ENCODE assay signal across 18 mouse cellular contexts in the genomic region with DNA sequence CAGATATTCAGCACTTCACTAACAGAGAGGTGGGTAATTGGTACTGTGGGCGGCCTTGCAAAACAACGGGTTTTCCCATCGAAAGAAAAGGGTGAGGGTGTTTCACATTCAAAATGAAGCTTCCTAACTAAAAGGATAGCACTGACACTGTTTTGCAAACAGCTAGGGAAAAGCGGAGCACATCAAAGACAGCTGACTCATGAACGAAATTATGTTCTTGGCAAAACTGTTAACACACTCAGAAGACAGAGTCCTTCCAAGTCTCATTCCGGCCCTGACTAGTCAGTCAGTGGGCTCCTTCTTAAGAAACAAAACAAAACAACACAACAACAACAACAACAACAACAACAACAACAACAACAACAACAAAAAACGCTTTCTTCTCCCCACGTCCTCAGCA. TPM values are rescaled to one million over a fixed set of nuclear protein-coding genes. Genes with fewer than 3 reads are reported as not detected.
DNase-seq lines count a peak whose midpoint lies in the region; TF ChIP-seq lines count a peak whose summit lies in the region.
"Had no signal": no experiment of that assay in that cellular context is flagged by ENCODE, and none has a peak within 500 bp of the region (broad histone marks: within the 10 kb centered on the region; RNA-seq: fewer than 3 reads in every experiment).

No protein-coding gene starts in this region.

- no peaks in the 10 kb centered on the region for H3K27me3 ChIP-seq in kidney, adult 2 months (replicated peaks; ENCODE audit: control insufficient read depth, insufficient read depth, low read length)

- H3K4me3 ChIP-seq in kidney, adult 2 months (ENCODE audit: insufficient read depth, low read depth, low read length) = no peak overlapping the region
- H3K4me3 ChIP-seq in olfactory bulb, adult 2 months (ENCODE audit: insufficient read depth, low read depth, low read length) = no peak overlapping the region
- H3K4me3 ChIP-seq: kidney, embryonic 15.5 days; megakaryocyte, embryonic 14.5 days had no signal

- peak; percentile 43 for DNase-seq in gastrocnemius, adult 18-20 months (ENCODE audit: low spot score)
- DNase-seq in gastrocnemius, postnatal 36 days = no peak
- DNase-seq in kidney, adult 2 months = peak; percentile 14
- DNase-seq in kidney, postnatal 25 days = no peak
- DNase-seq in brain, adult 2 months (ENCODE audit: low read depth, low spot score) = peak; percentile 52
- no peak for DNase-seq in cerebellum, postnatal 10 days
- DNase-seq: cerebellum, postnatal 14 days; gastrocnemius, postnatal 14 days; layer of hippocampus, adult 9-11 months; spleen, adult 18-20 months; thymus, adult 2 months had no signal

- no peak overlapping the region for H3K27ac ChIP-seq in kidney, adult 2 months (ENCODE audit: insufficient read depth, low read depth, low read length)
- 0 out of 2 replicates have a peak overlapping the region, but pooled peaks have one; percentile 48 for H3K27ac ChIP-seq in olfactory bulb, adult 2 months (ENCODE audit: insufficient read depth, low read depth, low read length)
- H3K27ac ChIP-seq: hindbrain, postnatal 0 days; kidney, embryonic 15.5 days had no signal

- no peaks in the 10 kb centered on the region for H3K36me3 ChIP-seq in kidney, adult 2 months (ENCODE audit: control insufficient read depth, insufficient read depth, low read length)
- H3K36me3 ChIP-seq: kidney, embryonic 15.5 days had no signal

- 64% methylated on average over 8 of the region's 8 CpGs for WGBS in kidney, adult 2 months
- WGBS in olfactory bulb, adult 2 months = 26% methylated on average over 8 of the region's 8 CpGs

- peaks cover 2% of the 10 kb centered on the region; the same call in 1 of the 2 replicates for H3K4me1 ChIP-seq in kidney, adult 2 months (ENCODE audit: control insufficient read depth, insufficient read depth, low read length)
- H3K4me1 ChIP-seq in olfactory bulb, adult 2 months (ENCODE audit: control insufficient read depth, insufficient read depth, low read length) = peaks cover 12% of the 10 kb centered on the region; the same call in 1 of the 2 replicates
- H3K4me1 ChIP-seq: megakaryocyte, embryonic 14.5 days had no signal

- TF ChIP-seq CTCF in kidney, adult 2 months (conservative IDR thresholded peaks at IDR 0.05; ENCODE audit: insufficient read depth, insufficient read length, low read depth, low read length) = no peak
- no peak for TF ChIP-seq CTCF in olfactory bulb, adult 2 months (IDR thresholded peaks at IDR 0.05; ENCODE audit: insufficient read depth, low read depth, low read length)

- no peak for TF ChIP-seq POLR2A in kidney, adult 2 months (IDR thresholded peaks at IDR 0.05; ENCODE audit: low read depth, low read length)
- no peak for TF ChIP-seq POLR2A in olfactory bulb, adult 2 months (IDR thresholded peaks at IDR 0.05; ENCODE audit: insufficient read depth, low read depth, low read length)

- intact Hi-C loops in gastrocnemius, postnatal 36 days (cut with DNase I) = no loop called here

RNA-seq across cellular contexts. Expression of gene Ror2, which starts 10.1 kb away (rescaled TPM):
- total RNA-seq in gastrocnemius, adult 18-20 months (2021) = under 1 TPM; 0.40 to 0.41 TPM
- 1 to 10 TPM in 1 of 2 experiments, under 1 TPM in 1; 0.32 to 1.2 TPM for total RNA-seq in gastrocnemius, postnatal 36 days (2021)
- 3.7 and 6.0 TPM in 2 replicates for polyA plus RNA-seq in kidney, adult 2 months (2012; rRNA removed)
- polyA plus RNA-seq in olfactory bulb, adult 2 months (2012; ENCODE audit: insufficient read depth, insufficient read length, low replicate concordance, missing spikeins) = not detected in 2 replicates
- total RNA-seq: liver, adult 2 months; MEL had no signal
- polyA plus RNA-seq: activated CD4-positive, CD25-positive, alpha-beta regulatory T cell, adult 4 months had no signal

Comparison
In these comparisons a context has a peak if more than half of its experiments do, and no peak if none do; other contexts are left out.
1. DNase-seq: peak in gastrocnemius, adult 18-20 months (single experiment), kidney, adult 2 months (single experiment) and brain, adult 2 months (single experiment); none in gastrocnemius, postnatal 36 days (0 of 2), kidney, postnatal 25 days (0 of 2) and cerebellum, postnatal 10 days (0 of 2).